Mouse (Mus musculus) naive thymus-derived CD4-positive, alpha-beta T cell, adult 5 months (primary cell): ENCODE data around the gene Pcbd1. TPM values are rescaled to one million over a fixed set of nuclear protein-coding genes. Genes with fewer than 3 reads are reported as not detected.

Experiments
- polyA plus RNA-seq: library from polyadenylated mRNA; unstranded; fragments of 100-300 nt; shearing (Covaris generic); gene quantifications from one replicate; pipeline ENCODE4 v1.2.1, GENCODE M21; 2017

The Pcbd1 gene
- polyA plus RNA-seq: not detected

DNA sequence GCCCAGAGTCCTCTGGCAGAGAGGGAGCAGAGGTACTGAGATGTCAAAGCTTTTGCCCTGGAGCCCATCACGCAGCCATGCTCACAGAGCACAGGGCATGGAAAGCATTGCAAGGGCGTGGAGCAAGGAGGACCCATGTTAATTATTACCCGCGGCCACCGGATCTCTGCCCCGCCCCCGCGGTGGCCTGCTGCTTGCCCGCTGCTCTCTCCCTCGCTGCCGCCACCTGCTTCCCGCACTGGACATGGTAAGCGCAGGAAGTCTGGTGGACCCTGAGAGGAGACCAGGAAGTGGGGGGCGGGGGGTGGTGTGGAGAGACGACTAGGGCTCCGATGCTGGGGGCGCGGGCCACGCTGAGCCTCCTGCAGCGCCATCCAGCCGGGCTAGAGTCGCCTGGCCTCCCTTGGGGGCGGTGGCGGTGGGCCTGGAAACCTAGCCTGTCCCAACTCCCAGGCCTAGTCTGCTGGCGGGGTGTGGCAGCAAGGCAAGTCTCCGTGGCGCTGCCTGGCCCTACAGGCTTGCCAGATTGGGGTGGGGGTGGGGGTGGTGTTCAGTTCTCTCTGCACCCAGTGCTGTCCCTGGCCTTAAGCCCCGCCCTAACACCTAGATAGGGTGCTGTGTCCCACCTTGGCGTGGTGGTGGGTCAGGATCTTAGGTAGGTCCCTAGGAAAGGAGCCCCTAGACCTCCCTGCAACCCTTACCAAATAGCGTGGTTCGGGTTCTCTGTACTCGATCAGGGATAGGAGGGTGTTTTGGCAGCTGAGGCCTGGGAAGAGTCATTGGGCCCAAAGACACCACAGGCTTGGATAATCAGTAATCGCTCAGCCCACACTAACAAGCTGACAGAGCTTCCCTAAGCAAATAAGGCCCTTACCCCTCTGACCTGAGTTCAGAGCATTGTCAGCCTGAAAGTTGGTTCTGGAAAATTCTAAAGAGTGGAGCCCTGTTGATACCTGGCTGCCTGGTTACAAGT, at the start of gene Pcbd1:
Gene Pcbd1 (plus strand): TSS at position 162 of the 973 bp plus-strand sequence.

Other genes starting within 250 kb of the Pcbd1 start
- gene Sgpl1, start 58.4 kb downstream of the Pcbd1 start, polyA plus RNA-seq: 70.3 TPM
- not detected for gene Tbata, start 82.6 kb downstream of the Pcbd1 start, polyA plus RNA-seq
- gene Adamts14, start 184.1 kb downstream of the Pcbd1 start, polyA plus RNA-seq: 2.9 TPM
- 61.0 TPM for gene Prf1, start 208.5 kb downstream of the Pcbd1 start, polyA plus RNA-seq